ENCODE assay signal across 16 mouse cellular contexts in the genomic region with DNA sequence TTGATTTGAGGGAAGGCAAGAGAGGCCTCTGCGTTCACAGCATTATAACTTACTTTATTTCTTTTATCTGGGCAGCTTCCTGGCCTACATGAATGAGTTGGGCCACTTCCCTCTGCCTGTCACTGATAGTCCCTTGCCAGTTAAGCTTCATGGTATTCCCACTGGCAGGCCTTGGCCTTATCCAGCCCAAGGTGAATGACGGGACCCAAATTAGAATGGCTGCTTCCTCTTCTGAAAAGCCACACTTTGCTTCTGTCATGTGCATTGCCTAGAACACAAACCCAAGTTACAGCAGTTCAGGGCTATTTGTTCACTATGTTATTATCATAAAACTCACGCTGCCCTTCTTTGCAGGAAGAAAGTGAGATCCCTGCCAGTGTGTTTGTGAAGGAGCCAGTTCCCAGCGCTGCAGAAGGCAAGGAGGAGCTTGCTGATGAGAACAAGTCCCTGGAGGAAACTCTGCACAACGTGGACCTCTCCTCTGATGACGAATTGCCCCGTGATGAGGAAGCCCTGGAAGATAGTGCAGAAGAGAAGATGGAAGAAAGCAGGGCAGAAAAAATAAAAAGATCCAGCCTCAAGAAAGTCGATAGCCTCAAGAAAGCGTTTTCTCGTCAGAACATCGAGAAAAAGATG. TPM values are rescaled to one million over a fixed set of nuclear protein-coding genes. Genes with fewer than 3 reads are reported as not detected.
DNase-seq lines count a peak whose midpoint lies in the region; ATAC-seq and TF ChIP-seq lines count a peak whose summit lies in the region.
"Had no signal": no experiment of that assay in that cellular context is flagged by ENCODE, and none has a peak within 500 bp of the region (broad histone marks: within the 10 kb centered on the region; RNA-seq: fewer than 3 reads in every experiment).

No protein-coding gene starts in this region.

- no peaks in the 10 kb centered on the region for H3K27me3 ChIP-seq in heart, postnatal 0 days (ENCODE audit: control insufficient read depth, insufficient read depth, low read length)
- no peaks in the 10 kb centered on the region for H3K27me3 ChIP-seq in liver, embryonic 14.5 days (ENCODE audit: control insufficient read depth, insufficient read depth, low read length)
- H3K27me3 ChIP-seq in forebrain, embryonic 14.5 days (replicated peaks; ENCODE audit: control insufficient read depth, insufficient read depth, low read length): no peaks in the 10 kb centered on the region
- H3K27me3 ChIP-seq: forebrain, embryonic 13.5 days; limb, embryonic 12.5 days; neural tube, embryonic 13.5 days had no signal

- no peak overlapping the region for H3K9ac ChIP-seq in heart, postnatal 0 days (replicated peaks; ENCODE audit: low read depth, low read length)
- no peak overlapping the region for H3K9ac ChIP-seq in liver, embryonic 14.5 days (replicated peaks)
- no peak overlapping the region for H3K9ac ChIP-seq in forebrain, embryonic 14.5 days (ENCODE audit: low read length)
- H3K9ac ChIP-seq: forebrain, embryonic 13.5 days; limb, embryonic 12.5 days; neural tube, embryonic 13.5 days had no signal

- no peak for TF ChIP-seq CTCF in heart, postnatal 0 days (IDR thresholded peaks at IDR 0.05; ENCODE audit: low read depth)
- no peak for TF ChIP-seq CTCF in liver, embryonic 14.5 days (IDR thresholded peaks at IDR 0.05; ENCODE audit: low read depth)

- H3K9me3 ChIP-seq in heart, postnatal 0 days (replicated peaks; ENCODE audit: control insufficient read depth, low read length): no peaks in the 10 kb centered on the region
- no peaks in the 10 kb centered on the region for H3K9me3 ChIP-seq in liver, embryonic 14.5 days (ENCODE audit: control insufficient read depth, low read length)
- no peaks in the 10 kb centered on the region for H3K9me3 ChIP-seq in forebrain, embryonic 14.5 days (replicated peaks; ENCODE audit: control insufficient read depth, low read length)
- H3K9me3 ChIP-seq: forebrain, embryonic 13.5 days; limb, embryonic 12.5 days; neural tube, embryonic 13.5 days had no signal

- DNase-seq in frontal cortex, postnatal 14 days (ENCODE audit: low spot score in 2 of 2): no peak
- DNase-seq in brain, adult 2 months (ENCODE audit: low read depth, low spot score): peak; percentile 20
- no peak for DNase-seq in heart, postnatal 0 days (ENCODE audit: low spot score)
- no peak for DNase-seq in liver, embryonic 14.5 days (ENCODE audit: low read depth in 3 of 3, low spot score in 3 of 3)
- DNase-seq in right cerebral cortex, adult 2 months (ENCODE audit: low spot score in 2 of 2): no peak
- no peak for DNase-seq in thymus, adult 18-20 months
- no peak for DNase-seq in forebrain, embryonic 14.5 days (ENCODE audit: low spot score)
- DNase-seq: cerebellum, adult 11 months; gastrocnemius, postnatal 14 days; kidney, adult 9 months; spleen, adult 18-20 months had no signal

- WGBS in heart, postnatal 0 days: 56% methylated on average over 11 of the region's 11 CpGs
- 36% methylated on average over 11 of the region's 11 CpGs for WGBS in liver, embryonic 14.5 days (ENCODE audit: insufficient replicate concordance)
- WGBS in forebrain, embryonic 14.5 days: 92% methylated on average over 11 of the region's 11 CpGs

- peak; percentile 80 for ATAC-seq in frontal cortex, adult (ENCODE audit: low TSS enrichment)
- ATAC-seq in heart, postnatal 0 days (ENCODE audit: insufficient read depth, low read depth): peak; percentile 77
- peak; percentile 67; the same call in 1 of the 2 replicates for ATAC-seq in liver, embryonic 14.5 days (ENCODE audit: insufficient read depth)
- ATAC-seq in forebrain, embryonic 14.5 days: no peak
- ATAC-seq: forebrain, embryonic 13.5 days; hindbrain, embryonic 16.5 days had no signal

- no peak overlapping the region for H3K27ac ChIP-seq in heart, postnatal 0 days (ENCODE audit: low read depth)
- H3K27ac ChIP-seq in liver, embryonic 14.5 days: no peak overlapping the region
- no peak overlapping the region for H3K27ac ChIP-seq in forebrain, embryonic 14.5 days (ENCODE audit: low read depth, low read length)
- H3K27ac ChIP-seq: forebrain, embryonic 13.5 days; limb, embryonic 12.5 days; neural tube, embryonic 13.5 days had no signal

- peaks cover 50% of the 10 kb centered on the region for H3K36me3 ChIP-seq in heart, postnatal 0 days (replicated peaks; ENCODE audit: control insufficient read depth, insufficient read depth, low read length)
- H3K36me3 ChIP-seq in liver, embryonic 14.5 days (replicated peaks; ENCODE audit: control insufficient read depth, insufficient read depth, low read depth): no peaks in the 10 kb centered on the region
- H3K36me3 ChIP-seq in forebrain, embryonic 14.5 days (ENCODE audit: control insufficient read depth, insufficient read depth, low read length): no peaks in the 10 kb centered on the region
- H3K36me3 ChIP-seq: limb, embryonic 12.5 days; neural tube, embryonic 13.5 days had no signal

- no peak overlapping the region for H3K4me3 ChIP-seq in heart, postnatal 0 days (ENCODE audit: low read depth, low read length)
- no peak overlapping the region for H3K4me3 ChIP-seq in liver, embryonic 14.5 days (ENCODE audit: insufficient read depth in 1 of 2, low read depth in 2 of 2, low read length in 2 of 2)
- H3K4me3 ChIP-seq in forebrain, embryonic 14.5 days (ENCODE audit: low read depth, low read length): no peak overlapping the region
- H3K4me3 ChIP-seq: forebrain, embryonic 13.5 days; limb, embryonic 12.5 days; neural tube, embryonic 13.5 days had no signal

- peaks cover 16% of the 10 kb centered on the region for H3K4me1 ChIP-seq in heart, postnatal 0 days (ENCODE audit: control insufficient read depth, insufficient read depth)
- no peaks in the 10 kb centered on the region for H3K4me1 ChIP-seq in liver, embryonic 14.5 days (replicated peaks; ENCODE audit: control insufficient read depth in 2 of 2, insufficient read depth in 2 of 2, low read length in 1 of 2)
- no peaks in the 10 kb centered on the region for H3K4me1 ChIP-seq in forebrain, embryonic 14.5 days (ENCODE audit: control insufficient read depth, insufficient read depth, low read length)
- H3K4me1 ChIP-seq: forebrain, embryonic 13.5 days; limb, embryonic 12.5 days; neural tube, embryonic 13.5 days had no signal

- TF ChIP-seq EP300 in heart, postnatal 0 days (IDR thresholded peaks at IDR 0.05; ENCODE audit: low read depth): no peak
- TF ChIP-seq EP300 in liver, embryonic 14.5 days (IDR thresholded peaks at IDR 0.05; ENCODE audit: low read depth): no peak

- no peak overlapping the region for H3K4me2 ChIP-seq in heart, postnatal 0 days (ENCODE audit: low read depth, low read length)
- no peak overlapping the region for H3K4me2 ChIP-seq in liver, embryonic 14.5 days (ENCODE audit: low read depth)
- no peak overlapping the region for H3K4me2 ChIP-seq in forebrain, embryonic 14.5 days (ENCODE audit: low read length)
- H3K4me2 ChIP-seq: forebrain, embryonic 13.5 days; limb, embryonic 12.5 days; neural tube, embryonic 13.5 days had no signal

RNA-seq across cellular contexts. Expression of a gene that starts 11.5 kb away (rescaled TPM):
- 185 and 253 TPM in 2 replicates for total RNA-seq in heart, postnatal 0 days (2014; rRNA removed; ENCODE audit: low replicate concordance)
- polyA plus RNA-seq in heart, postnatal 0 days (2015; fragmentation: Nextera tagmentation; extraction: Ambion mirVana): 190 and 192 TPM in 2 replicates
- polyA plus RNA-seq in liver, embryonic 14.5 days (2012; rRNA removed): 7.0 and 10.3 TPM in 2 replicates
- 22.7 and 24.9 TPM in 2 replicates for polyA plus RNA-seq in liver, embryonic 14.5 days (2014; fragmentation: Nextera tagmentation; extraction: Ambion mirVana)
- 4.7 and 6.6 TPM in 2 replicates for polyA plus RNA-seq in forebrain, embryonic 14.5 days (2014; fragmentation: Nextera tagmentation; extraction: Ambion mirVana)
